Comparison of ENCODE assay signal across 8 mouse cellular contexts in the genomic region with DNA sequence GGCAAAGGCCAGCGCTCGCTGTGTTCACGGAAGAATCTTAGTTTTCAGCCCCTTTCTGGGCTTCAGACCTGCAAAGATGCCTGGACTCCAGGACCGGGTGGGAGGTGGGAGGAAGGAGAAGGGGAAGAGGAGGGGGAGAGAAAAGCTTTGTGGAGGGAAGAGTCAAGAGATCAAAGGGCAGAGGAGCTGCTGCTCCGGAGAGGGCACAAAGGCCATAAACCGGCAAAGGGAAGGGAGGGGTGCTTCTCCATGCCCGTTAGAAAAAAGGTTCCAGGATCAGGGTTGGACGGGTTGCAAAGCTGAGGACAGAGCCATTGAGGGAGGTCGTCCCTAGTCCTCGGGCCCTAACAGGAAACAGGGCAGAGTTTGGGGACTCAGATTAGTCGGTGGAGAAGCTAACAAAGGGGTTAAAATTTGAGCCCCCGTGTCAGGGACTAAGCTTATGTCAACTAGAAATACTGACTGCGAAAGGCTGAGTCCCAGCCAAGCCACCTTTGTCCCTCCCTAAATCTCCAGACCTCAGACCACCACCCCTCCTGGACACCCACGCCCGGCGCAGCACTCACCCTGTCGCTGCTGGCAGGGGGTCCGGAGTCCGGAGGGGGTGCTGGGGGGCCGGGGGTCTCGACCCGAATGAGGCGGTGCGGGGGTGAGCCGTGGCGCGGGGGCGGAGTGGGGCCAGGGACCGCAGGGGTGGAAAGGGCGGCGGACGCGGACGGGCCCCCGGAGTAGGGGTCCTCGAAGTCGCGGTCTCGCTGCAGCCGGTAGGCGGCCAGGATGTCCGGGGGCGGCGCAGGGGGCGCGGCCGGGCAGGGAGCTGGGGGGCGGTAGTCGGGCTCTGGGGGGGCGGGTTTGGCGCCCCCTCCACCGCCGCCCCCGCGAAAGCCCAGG. TPM values are rescaled to one million over a fixed set of nuclear protein-coding genes. Genes with fewer than 3 reads are reported as not detected.
DNase-seq lines count a peak whose midpoint lies in the region; ATAC-seq lines count a peak whose summit lies in the region.

No protein-coding gene starts in this region.

- H3K27me3 ChIP-seq in heart, embryonic 14.5 days (ENCODE audit: control insufficient read depth, insufficient read depth, low read length) = no peaks in the 10 kb centered on the region
- peaks cover 12% of the 10 kb centered on the region; the same call in 1 of the 2 replicates for H3K27me3 ChIP-seq in midbrain, embryonic 13.5 days

- peak overlapping the region; percentile 64 to 67 for H3K4me3 ChIP-seq in heart, embryonic 14.5 days (ENCODE audit: control insufficient read depth in 1 of 2, insufficient read depth in 1 of 2, low read depth in 1 of 2, low read length in 2 of 2)
- peak overlapping the region; percentile 90 for H3K4me3 ChIP-seq in midbrain, embryonic 13.5 days (replicated peaks)

- 0 out of 2 replicates have a peak, but pooled peaks cover 7% of the 10 kb centered on the region for H3K36me3 ChIP-seq in heart, embryonic 14.5 days (ENCODE audit: control insufficient read depth, insufficient read depth, low read length)
- peaks cover 10% of the 10 kb centered on the region for H3K36me3 ChIP-seq in midbrain, embryonic 13.5 days

- peak overlapping the region; percentile 81 for H3K9ac ChIP-seq in heart, embryonic 14.5 days (ENCODE audit: low read length)
- H3K9ac ChIP-seq in midbrain, embryonic 13.5 days (replicated peaks) = peak overlapping the region; percentile 97

- no peaks in the 10 kb centered on the region for H3K9me3 ChIP-seq in heart, embryonic 14.5 days (ENCODE audit: control insufficient read depth, low read length)
- no peaks in the 10 kb centered on the region for H3K9me3 ChIP-seq in midbrain, embryonic 13.5 days

- H3K27ac ChIP-seq in heart, embryonic 14.5 days (replicated peaks in 1 of 2; ENCODE audit: control insufficient read depth in 1 of 2, insufficient read depth in 1 of 2, low read depth in 2 of 2, low read length in 2 of 2) = no peak overlapping the region; a peak in 1 of 4 replicates
- H3K27ac ChIP-seq in midbrain, embryonic 13.5 days = peak overlapping the region; percentile 64

- H3K4me2 ChIP-seq in heart, embryonic 14.5 days (ENCODE audit: low read length) = peak overlapping the region; percentile 77
- peak overlapping the region; percentile 81 for H3K4me2 ChIP-seq in midbrain, embryonic 13.5 days (replicated peaks)

- 2% methylated on average over 27 of the region's 55 CpGs for WGBS in heart, embryonic 14.5 days
- 0% methylated on average over 49 of the region's 55 CpGs for WGBS in midbrain, embryonic 13.5 days

- peaks cover 15 to 19% of the 10 kb centered on the region in 2 experiments for H3K4me1 ChIP-seq in heart, embryonic 14.5 days (ENCODE audit: control insufficient read depth in 2 of 2, insufficient read depth in 2 of 2, low read length in 2 of 2)
- H3K4me1 ChIP-seq in midbrain, embryonic 13.5 days (replicated peaks) = peaks cover 38% of the 10 kb centered on the region

- peak; percentile 60 for ATAC-seq in heart, embryonic 14.5 days (ENCODE audit: insufficient number of reproducible peaks, insufficient read depth, low FRiP score, low read depth)
- peak; percentile 49 for ATAC-seq in midbrain, embryonic 13.5 days
- ATAC-seq in megakaryocyte progenitor cell, adult 5-6 weeks (replicated peaks; ENCODE audit: poor library complexity) = no peak

- DNase-seq in right cerebral cortex, postnatal 10 days (ENCODE audit: low spot score in 2 of 2) = peak; percentile 38 to 64
- no peak for DNase-seq in right cerebral cortex, postnatal 4 days
- peak; percentile 60 for DNase-seq in cerebellum, adult 8-10 months
- peak; percentile 35 to 62 for DNase-seq in kidney, postnatal 36 days
- DNase-seq in right cerebral cortex, adult 18-20 months = no peak

RNA-seq across cellular contexts. Expression of a gene that starts 0.6 kb away (rescaled TPM):
- polyA plus RNA-seq in heart, embryonic 14.5 days (2014; fragmentation: Nextera tagmentation; extraction: Ambion mirVana) = 3.6 TPM in 2 replicates
- polyA plus RNA-seq in midbrain, embryonic 13.5 days (2015; fragmentation: Nextera tagmentation; extraction: Ambion mirVana) = 7.1 and 10.2 TPM in 2 replicates
- 2.2 and 3.7 TPM in 2 replicates for total RNA-seq in megakaryocyte progenitor cell, adult 5-6 weeks (2015)
- 2.1 and 2.4 TPM in 2 replicates for total RNA-seq in megakaryocyte progenitor cell, adult 5-6 weeks (2017)

RNA-seq across cellular contexts. Expression of a gene that starts 52.9 kb away (rescaled TPM):
- 0.04 and 0.05 TPM in 2 replicates for polyA plus RNA-seq in heart, embryonic 14.5 days (2014; fragmentation: Nextera tagmentation; extraction: Ambion mirVana)
- polyA plus RNA-seq in midbrain, embryonic 13.5 days (2015; fragmentation: Nextera tagmentation; extraction: Ambion mirVana) = 0.13 and 0.15 TPM in 2 replicates
- not detected in 2 replicates for total RNA-seq in megakaryocyte progenitor cell, adult 5-6 weeks (2015)
- not detected in 2 replicates for total RNA-seq in megakaryocyte progenitor cell, adult 5-6 weeks (2017)

RNA-seq across cellular contexts. Expression of a gene that starts 54.8 kb away (rescaled TPM):
- not detected in 2 replicates for polyA plus RNA-seq in heart, embryonic 14.5 days (2014; fragmentation: Nextera tagmentation; extraction: Ambion mirVana)
- polyA plus RNA-seq in midbrain, embryonic 13.5 days (2015; fragmentation: Nextera tagmentation; extraction: Ambion mirVana) = 0.20 and 0.39 TPM in 2 replicates
- not detected in 2 replicates for total RNA-seq in megakaryocyte progenitor cell, adult 5-6 weeks (2015)
- not detected in 2 replicates for total RNA-seq in megakaryocyte progenitor cell, adult 5-6 weeks (2017)

RNA-seq across cellular contexts. Expression of a gene that starts 58.0 kb away (rescaled TPM):
- 0.47 and 0.58 TPM in 2 replicates for polyA plus RNA-seq in heart, embryonic 14.5 days (2014; fragmentation: Nextera tagmentation; extraction: Ambion mirVana)
- 0.09 TPM in 1 of 2 replicates, not detected in the other for polyA plus RNA-seq in midbrain, embryonic 13.5 days (2015; fragmentation: Nextera tagmentation; extraction: Ambion mirVana)
- 61.0 and 68.7 TPM in 2 replicates for total RNA-seq in megakaryocyte progenitor cell, adult 5-6 weeks (2015)
- total RNA-seq in megakaryocyte progenitor cell, adult 5-6 weeks (2017) = 72.2 and 78.8 TPM in 2 replicates

Comparison
In these comparisons a context has a peak if more than half of its experiments do, and no peak if none do; other contexts are left out.
1. DNase-seq: peak in right cerebral cortex, postnatal 10 days (2 of 2), cerebellum, adult 8-10 months (single experiment) and kidney, postnatal 36 days (2 of 2); none in right cerebral cortex, postnatal 4 days (single experiment) and right cerebral cortex, adult 18-20 months (single experiment).